Mouse (Mus musculus) liver, embryonic 14.5 days (tissue): ENCODE results near the gene Dmac2. TPM values are rescaled to one million over a fixed set of nuclear protein-coding genes. Genes with fewer than 3 reads are reported as not detected.

Experiments
- ATAC-seq: fragments of 200-750 bp; cut with Nextera tagmentation; 2 replicates; pipeline ENCODE4 v1.8.0; 2017; ENCODE audit warnings: moderate number of reproducible peaks, mild to moderate bottlenecking, moderate library complexity; ENCODE audit not compliant: insufficient read depth
- DNase-seq, 3 experiments: peaks; one replicate each; pipeline ENCODE4 v3.0.0-alpha.2; 2012 to 2013; ENCODE audit warnings: low read depth in 3 of 3, low spot score in 3 of 3
- H3K27ac ChIP-seq: fragments of 300-500 bp; sonication (generic); 2 replicates; pipeline ENCODE4 v1.5.1; 2014; ENCODE audit warnings: moderate library complexity, mild to moderate bottlenecking, control low read depth, inconsistent platforms
- H3K27me3 ChIP-seq: fragments of 300-500 bp; sonication (generic); 2 replicates; pipeline ENCODE4 v1.6.1; 2014; ENCODE audit warnings: mild to moderate bottlenecking, low read length, moderate library complexity; ENCODE audit not compliant: control insufficient read depth, insufficient read depth
- H3K36me3 ChIP-seq: fragments of 300-500 bp; sonication (generic); replicated peaks from 2 replicates; pipeline ENCODE4 v1.6.1; 2014; ENCODE audit warnings: low read depth; ENCODE audit not compliant: control insufficient read depth, insufficient read depth
- H3K4me1 ChIP-seq, 2 experiments: fragments of 200-500 bp in 1 of 2; fragments of 300-500 bp in 1 of 2; sonication (generic) in 1 of 2; replicated peaks; 2 replicates each; pipeline ENCODE4 v1.6.1; 2012 to 2014; ENCODE audit warnings: antibody characterized with exemption in 1 of 2, inconsistent platforms in 1 of 2, low read length in 1 of 2; ENCODE audit not compliant: control insufficient read depth in 2 of 2, insufficient read depth in 2 of 2
- H3K4me2 ChIP-seq: fragments of 300-500 bp; sonication (generic); 2 replicates; pipeline ENCODE4 v1.6.1; 2014; ENCODE audit warnings: low read depth, mild to moderate bottlenecking, control low read depth, moderate library complexity
- H3K4me3 ChIP-seq, 2 experiments: fragments of 200-500 bp in 1 of 2; fragments of 300-500 bp in 1 of 2; sonication (generic) in 1 of 2; 2 replicates each; pipeline ENCODE4 v1.5.1; 2012 to 2014; ENCODE audit warnings: low read depth in 2 of 2, low read length in 2 of 2, mild to moderate bottlenecking in 2 of 2, control low read depth in 1 of 2, inconsistent platforms in 1 of 2, moderate library complexity in 1 of 2; ENCODE audit not compliant: insufficient read depth in 1 of 2
- H3K9ac ChIP-seq: fragments of 300-500 bp; sonication (generic); replicated peaks from 2 replicates; pipeline ENCODE4 v1.6.1; 2014; ENCODE audit warnings: mild to moderate bottlenecking, control low read depth, moderate library complexity
- H3K9me3 ChIP-seq: fragments of 300-500 bp; sonication (generic); 2 replicates; pipeline ENCODE4 v1.6.1; 2016; ENCODE audit warnings: low read length, mixed read lengths; ENCODE audit not compliant: control insufficient read depth
- CTCF ChIP-seq: IDR thresholded peaks from 2 replicates; pipeline ENCODE4 v1.5.1; 2016; ENCODE audit warnings: antibody characterized with exemption, low read depth, control low read depth
- EP300 ChIP-seq: IDR thresholded peaks from 2 replicates; pipeline ENCODE4 v1.6.1; 2016; ENCODE audit warnings: antibody characterized with exemption, low read depth
- WGBS: fragments of 180-500 bp; shearing (Covaris S2); extraction: QIAGEN DNeasy Blood & Tissue Kit; methylation state at CpG from one replicate; pipeline ENCODE4 v1.1.7; 2014; ENCODE audit not compliant: insufficient replicate concordance; 5-methylcytosine and 5-hydroxymethylcytosine counted together
- polyA plus RNA-seq, 2 experiments: library from polyadenylated mRNA; depleted of rRNA in 1 of 2; stranded (reverse) in 1 of 2; unstranded in 1 of 2; fragments of >200 nt; fragmentation: Nextera tagmentation in 1 of 2; extraction: Ambion mirVana in 1 of 2; gene quantifications; 2 replicates each; pipeline versions ENCODE4 v1.2.1 to v1.2.3; 2012 to 2014

Dmac2 gene
- polyA plus RNA-seq, 2 experiments = 6.9 to 8.1 TPM

DNA sequence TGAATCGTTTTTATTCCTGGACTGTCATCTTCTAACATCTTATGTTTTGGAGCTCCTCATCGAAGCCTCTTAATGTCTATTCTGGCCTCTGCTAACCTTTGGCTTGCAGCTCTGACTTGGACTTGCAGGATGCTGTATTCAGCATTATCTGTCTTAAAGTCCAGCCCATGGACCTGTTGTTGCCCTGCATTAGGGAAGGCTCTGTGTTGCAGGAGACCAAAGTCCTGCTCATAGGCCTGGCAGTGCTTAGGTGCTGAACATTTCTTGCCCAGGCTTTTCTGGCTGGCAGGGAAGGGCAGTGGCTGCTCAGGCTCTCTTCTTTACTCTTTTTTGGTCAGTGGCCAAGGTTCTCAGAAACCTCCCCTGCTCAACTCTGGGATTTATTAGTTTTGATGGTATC lies 12.0 kb upstream of the Dmac2 start:
- no peaks in the 10 kb centered on the region for H3K9me3 ChIP-seq
- H3K36me3 ChIP-seq = no peaks in the 10 kb centered on the region
- no peak overlapping the region for H3K4me3 ChIP-seq
- H3K27me3 ChIP-seq = no peaks in the 10 kb centered on the region
- H3K4me2 ChIP-seq = no peak overlapping the region
- no peak for ATAC-seq
- DNase-seq = no peak
- peaks cover 0 to 2% of the 10 kb centered on the region in 2 experiments; a peak in 1 of 4 replicates for H3K4me1 ChIP-seq
- no peak overlapping the region for H3K27ac ChIP-seq
- no peak for TF ChIP-seq EP300
- no peak for TF ChIP-seq CTCF
- no peak overlapping the region for H3K9ac ChIP-seq
- WGBS = 37% methylated on average over 2 of the region's 2 CpGs

DNA sequence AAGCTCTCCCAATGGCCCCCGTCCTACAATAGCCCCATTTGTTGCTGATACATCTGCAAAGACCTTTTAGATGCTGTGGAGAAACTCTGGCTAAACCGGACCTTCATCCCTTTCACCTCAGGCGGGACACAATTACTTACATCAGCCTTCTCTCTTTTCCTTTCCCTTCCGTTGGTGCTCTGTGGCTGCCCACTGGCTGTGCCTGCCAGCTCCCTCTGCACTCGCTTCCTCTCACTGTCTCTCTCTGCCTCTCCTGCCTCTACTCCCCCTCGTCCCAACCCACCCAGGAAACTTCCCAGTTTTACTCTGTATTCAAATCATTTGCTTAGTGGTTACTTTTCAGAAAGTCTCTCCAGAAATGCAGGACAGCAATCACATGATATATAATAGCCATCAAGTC lies 9.2 kb upstream of the Dmac2 start:
- no peaks in the 10 kb centered on the region for H3K27me3 ChIP-seq
- no peak overlapping the region for H3K4me3 ChIP-seq
- no peak overlapping the region for H3K4me2 ChIP-seq
- 20% methylated on average over 6 of the region's 6 CpGs for WGBS
- TF ChIP-seq CTCF (no peak), EP300 (no peak)
- no peak overlapping the region for H3K27ac ChIP-seq
- DNase-seq (no peak), ATAC-seq (no peak)
- no peak overlapping the region for H3K9ac ChIP-seq
- H3K9me3 ChIP-seq = no peaks in the 10 kb centered on the region
- peaks cover 0 to 2% of the 10 kb centered on the region in 2 experiments; a peak in 1 of 4 replicates for H3K4me1 ChIP-seq
- H3K36me3 ChIP-seq = no peaks in the 10 kb centered on the region

GRCm38 (mm10) chr7:25611501-25611900 lies 7.7 kb upstream of the Dmac2 start:
- TF ChIP-seq CTCF (no peak), EP300 (no peak)
- Histone ChIP-seq H3K9ac (no peak overlapping the region), H3K36me3 (no peaks in the 10 kb centered on the region), H3K4me3 (no peak overlapping the region), H3K9me3 (no peaks in the 10 kb centered on the region), H3K27me3 (no peaks in the 10 kb centered on the region), H3K4me1 (peaks cover 0 to 2% of the 10 kb centered on the region in 2 experiments; a peak in 1 of 4 replicates), H3K27ac (no peak overlapping the region), H3K4me2 (no peak overlapping the region)
- no peak for ATAC-seq
- no peak for DNase-seq
- WGBS = 54% methylated on average over 7 of the region's 7 CpGs

DNA sequence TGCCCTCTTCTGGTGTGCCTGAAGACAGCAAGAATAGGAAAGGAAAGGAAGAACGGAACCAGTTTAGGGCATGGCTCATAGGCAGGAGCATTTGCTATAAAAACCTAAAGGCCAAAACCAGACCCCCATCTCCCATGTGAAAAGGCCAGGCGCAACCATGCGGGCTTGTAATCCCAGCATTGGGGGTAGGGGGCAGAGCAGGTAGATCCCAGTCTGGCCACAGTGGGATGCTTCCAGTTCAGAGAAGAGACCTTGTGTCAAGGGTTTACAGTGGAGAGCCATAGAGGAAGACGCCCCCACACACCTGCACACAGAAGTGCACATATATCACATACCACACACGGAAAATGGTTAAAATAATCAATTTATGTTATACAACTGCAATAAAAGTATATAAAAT lies 5.1 kb upstream of the Dmac2 start:
- H3K9ac ChIP-seq = no peak overlapping the region
- no peak overlapping the region for H3K4me3 ChIP-seq
- DNase-seq (no peak), ATAC-seq (no peak)
- no peak overlapping the region for H3K4me2 ChIP-seq
- no peaks in the 10 kb centered on the region for H3K36me3 ChIP-seq
- H3K27ac ChIP-seq = no peak overlapping the region
- 70% methylated on average over 5 of the region's 5 CpGs for whole genome bisulfite sequencing
- peaks cover 0 to 4% of the 10 kb centered on the region in 2 experiments; a peak in 1 of 4 replicates for H3K4me1 ChIP-seq
- H3K27me3 ChIP-seq = no peaks in the 10 kb centered on the region
- no peak for TF ChIP-seq EP300
- no peak for TF ChIP-seq CTCF
- no peaks in the 10 kb centered on the region for H3K9me3 ChIP-seq

DNA sequence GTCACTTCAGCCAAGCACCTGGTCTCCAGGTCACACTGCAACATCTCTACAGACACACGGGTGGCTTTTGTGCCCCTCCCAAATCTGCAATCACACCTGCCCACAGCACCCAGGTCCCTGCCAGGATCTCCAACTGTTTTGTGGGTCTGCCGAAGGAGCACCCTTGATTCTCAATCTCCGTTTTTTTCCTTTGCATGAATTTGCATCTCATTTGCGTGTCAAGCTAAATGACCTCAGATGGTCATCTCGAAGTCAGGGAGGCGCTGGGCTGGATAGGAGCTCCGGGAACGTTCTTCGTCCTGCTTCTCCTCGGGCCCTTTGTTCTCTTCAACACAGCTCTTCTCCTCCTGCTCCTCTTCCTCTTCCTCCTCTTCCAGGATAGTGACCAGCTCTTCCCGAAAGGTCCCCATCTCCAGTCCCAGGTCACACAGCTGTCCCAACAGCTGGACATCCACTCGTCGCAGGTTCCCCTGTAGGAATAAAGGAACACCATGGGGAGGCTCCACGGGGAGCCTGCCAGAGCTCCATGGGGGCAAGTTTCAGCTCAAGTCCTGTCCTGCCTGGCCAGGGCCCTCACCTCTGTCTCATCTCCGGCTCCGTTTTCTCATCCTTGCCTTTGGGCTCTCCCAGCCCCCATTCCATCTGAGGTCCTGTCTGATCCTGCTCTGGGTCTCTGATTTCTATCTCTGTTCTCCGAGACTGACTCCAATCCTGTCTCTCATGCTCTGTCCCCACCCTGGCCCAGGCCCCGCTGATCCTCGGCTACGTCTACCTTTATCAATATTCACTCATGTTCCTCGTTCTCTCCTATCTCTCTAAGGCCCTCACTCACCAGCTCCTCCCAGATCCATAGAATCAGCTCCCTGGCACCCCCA lies 4.1 kb upstream of the Dmac2 start:
- Histone ChIP-seq H3K4me1 (peaks cover 5 to 10% of the 10 kb centered on the region in 2 experiments; a peak in 3 of 4 replicates), H3K27me3 (no peaks in the 10 kb centered on the region), H3K4me3 (no peak overlapping the region), H3K4me2 (no peak overlapping the region), H3K36me3 (no peaks in the 10 kb centered on the region), H3K27ac (no peak overlapping the region), H3K9me3 (no peaks in the 10 kb centered on the region), H3K9ac (no peak overlapping the region)
- TF ChIP-seq EP300 = no peak
- TF ChIP-seq CTCF = no peak
- DNase-seq (no peak), ATAC-seq (no peak)
- 54% methylated on average over 21 of the region's 21 CpGs for WGBS
